14 mouse cellular contexts compared by ENCODE assay signal in the genomic region with DNA sequence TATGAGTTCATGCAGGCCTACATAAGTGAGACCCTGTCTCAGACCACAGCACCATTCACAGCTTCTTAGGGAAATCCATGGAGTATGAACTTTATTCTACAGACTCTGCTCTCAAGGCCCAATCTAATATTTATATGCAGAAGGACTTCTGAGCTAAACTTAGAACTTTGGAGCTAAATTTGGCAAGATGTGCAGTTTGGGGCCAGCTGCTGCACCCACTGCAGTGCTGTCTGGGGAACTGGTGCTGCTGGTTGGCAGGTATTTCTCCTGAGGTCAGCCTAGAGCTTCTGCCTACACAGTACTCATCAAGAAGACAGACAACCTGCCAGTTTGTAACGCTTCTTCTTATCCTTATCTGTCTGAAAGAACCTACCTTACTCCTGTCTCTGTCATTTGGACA. TPM values are rescaled to one million over a fixed set of nuclear protein-coding genes. Genes with fewer than 3 reads are reported as not detected.
A peak's percentile ranks its signal among the peaks of the same experiment; 100 is the strongest.
DNase-seq lines count a peak whose midpoint lies in the region; ATAC-seq and TF ChIP-seq lines count a peak whose summit lies in the region.
"Had no signal": no experiment of that assay in that cellular context is flagged by ENCODE, and none has a peak within 500 bp of the region (broad histone marks: within the 10 kb centered on the region; RNA-seq: fewer than 3 reads in every experiment).

No protein-coding gene starts in this region.

- no peak for ATAC-seq in hindbrain, embryonic 12.5 days (ENCODE audit: low FRiP score)
- ATAC-seq in lung, postnatal 0 days = no peak
- ATAC-seq in heart, embryonic 12.5 days (ENCODE audit: insufficient number of reproducible peaks, low FRiP score) = no peak
- ATAC-seq in stomach, embryonic 14.5 days (ENCODE audit: insufficient number of reproducible peaks, insufficient read depth, low FRiP score, low read depth) = no peak
- ATAC-seq: CD4-positive, CD25-positive, alpha-beta regulatory T cell, adult 4 months had no signal

- no peak for TF ChIP-seq CTCF in lung, postnatal 0 days (IDR thresholded peaks at IDR 0.05)

- 0 out of 2 replicates have a peak, but pooled peaks cover 4% of the 10 kb centered on the region for H3K36me3 ChIP-seq in hindbrain, embryonic 10.5 days
- no peaks in the 10 kb centered on the region for H3K36me3 ChIP-seq in hindbrain, embryonic 12.5 days
- H3K36me3 ChIP-seq in lung, postnatal 0 days (ENCODE audit: insufficient read depth, low read length) = no peaks in the 10 kb centered on the region
- H3K36me3 ChIP-seq in heart, embryonic 12.5 days = peaks cover 9% of the 10 kb centered on the region; the same call in 1 of the 2 replicates
- no peaks in the 10 kb centered on the region for H3K36me3 ChIP-seq in stomach, embryonic 14.5 days (ENCODE audit: control insufficient read depth, insufficient read depth, low read length)

- 86% methylated on average over 1 of the region's 1 CpGs for WGBS in hindbrain, embryonic 10.5 days
- WGBS in hindbrain, embryonic 12.5 days = 100% methylated on average over 1 of the region's 1 CpGs
- 86% methylated on average over 1 of the region's 1 CpGs for WGBS in lung, postnatal 0 days
- 32% methylated on average over 1 of the region's 1 CpGs for WGBS in heart, embryonic 12.5 days
- 61% methylated on average over 1 of the region's 1 CpGs for WGBS in stomach, embryonic 14.5 days

- H3K9me3 ChIP-seq in hindbrain, embryonic 10.5 days = no peaks in the 10 kb centered on the region
- H3K9me3 ChIP-seq in hindbrain, embryonic 12.5 days (replicated peaks) = no peaks in the 10 kb centered on the region
- no peaks in the 10 kb centered on the region for H3K9me3 ChIP-seq in lung, postnatal 0 days (ENCODE audit: low read length)
- no peaks in the 10 kb centered on the region for H3K9me3 ChIP-seq in heart, embryonic 12.5 days (replicated peaks)
- H3K9me3 ChIP-seq in stomach, embryonic 14.5 days (ENCODE audit: control insufficient read depth, low read depth, low read length) = no peaks in the 10 kb centered on the region
- H3K9me3 ChIP-seq: megakaryocyte, embryonic 14.5 days; neural tube, embryonic 13.5 days had no signal

- H3K27ac ChIP-seq in hindbrain, embryonic 10.5 days = peak overlapping the region; percentile 35; the same call in 1 of the 2 replicates
- H3K27ac ChIP-seq in hindbrain, embryonic 12.5 days = no peak overlapping the region
- 0 out of 2 replicates have a peak overlapping the region, but pooled peaks have one; percentile 8 for H3K27ac ChIP-seq in lung, postnatal 0 days (ENCODE audit: low read length)
- peak overlapping the region; percentile 60 for H3K27ac ChIP-seq in heart, embryonic 12.5 days (ENCODE audit: poor library complexity, severe bottlenecking)
- H3K27ac ChIP-seq in stomach, embryonic 14.5 days (ENCODE audit: low read length) = peak overlapping the region; percentile 66; the same call in 1 of the 2 replicates

- no peak for TF ChIP-seq EP300 in lung, postnatal 0 days (IDR thresholded peaks at IDR 0.05)

- H3K4me1 ChIP-seq in hindbrain, embryonic 10.5 days (replicated peaks) = peaks cover 23% of the 10 kb centered on the region
- peaks cover 11% of the 10 kb centered on the region for H3K4me1 ChIP-seq in hindbrain, embryonic 12.5 days
- no peaks in the 10 kb centered on the region for H3K4me1 ChIP-seq in lung, postnatal 0 days (ENCODE audit: insufficient read depth, low read depth, low read length)
- H3K4me1 ChIP-seq in heart, embryonic 12.5 days (replicated peaks) = peaks cover 28% of the 10 kb centered on the region
- H3K4me1 ChIP-seq in stomach, embryonic 14.5 days (ENCODE audit: control insufficient read depth, insufficient read depth, low read length) = peaks cover 3% of the 10 kb centered on the region

- H3K27me3 ChIP-seq in hindbrain, embryonic 10.5 days (ENCODE audit: insufficient read depth, poor library complexity, severe bottlenecking) = no peaks in the 10 kb centered on the region
- H3K27me3 ChIP-seq in hindbrain, embryonic 12.5 days = no peaks in the 10 kb centered on the region
- no peaks in the 10 kb centered on the region for H3K27me3 ChIP-seq in lung, postnatal 0 days (replicated peaks; ENCODE audit: insufficient read depth, low read length)
- H3K27me3 ChIP-seq in heart, embryonic 12.5 days (replicated peaks) = no peaks in the 10 kb centered on the region
- H3K27me3 ChIP-seq in stomach, embryonic 14.5 days (ENCODE audit: control insufficient read depth, insufficient read depth, low read length) = no peaks in the 10 kb centered on the region
- H3K27me3 ChIP-seq: megakaryocyte, embryonic 14.5 days; neural tube, embryonic 13.5 days had no signal

- no peak overlapping the region for H3K9ac ChIP-seq in hindbrain, embryonic 12.5 days
- no peak overlapping the region for H3K9ac ChIP-seq in lung, postnatal 0 days (replicated peaks; ENCODE audit: low read depth)
- no peak overlapping the region; the same call in 1 of the 2 replicates for H3K9ac ChIP-seq in heart, embryonic 12.5 days
- no peak overlapping the region for H3K9ac ChIP-seq in stomach, embryonic 14.5 days (replicated peaks; ENCODE audit: low read depth, low read length)
- H3K9ac ChIP-seq: neural tube, embryonic 13.5 days had no signal

- H3K4me2 ChIP-seq in hindbrain, embryonic 12.5 days (replicated peaks) = no peak overlapping the region
- no peak overlapping the region for H3K4me2 ChIP-seq in lung, postnatal 0 days (replicated peaks; ENCODE audit: low read depth, low read length)
- no peak overlapping the region for H3K4me2 ChIP-seq in heart, embryonic 12.5 days
- H3K4me2 ChIP-seq in stomach, embryonic 14.5 days (replicated peaks; ENCODE audit: low read depth, low read length) = no peak overlapping the region
- H3K4me2 ChIP-seq: neural tube, embryonic 13.5 days had no signal

- DNase-seq in hindbrain, embryonic 10.5 days (ENCODE audit: low spot score) = no peak
- DNase-seq in lung, postnatal 0 days (ENCODE audit: low spot score) = no peak
- no peak for DNase-seq in lung, postnatal 14 days
- DNase-seq in embryo, embryonic 10.5 days (ENCODE audit: low spot score) = no peak
- no peak for DNase-seq in right cerebral cortex, adult 18-20 months
- DNase-seq: right cerebral cortex, postnatal 25 days; thymus, adult 18-20 months had no signal

- H3K4me3 ChIP-seq in hindbrain, embryonic 10.5 days = no peak overlapping the region
- no peak overlapping the region for H3K4me3 ChIP-seq in hindbrain, embryonic 12.5 days
- no peak overlapping the region for H3K4me3 ChIP-seq in lung, postnatal 0 days (ENCODE audit: low read depth, low read length)
- H3K4me3 ChIP-seq in heart, embryonic 12.5 days = no peak overlapping the region
- no peak overlapping the region for H3K4me3 ChIP-seq in stomach, embryonic 14.5 days (ENCODE audit: low read depth, low read length)
- H3K4me3 ChIP-seq: erythroblast, embryonic 14.5 days; megakaryocyte, embryonic 14.5 days; neural tube, embryonic 13.5 days had no signal

RNA-seq across cellular contexts. Expression of a gene that starts 47.0 kb away (rescaled TPM):
- polyA plus RNA-seq in hindbrain, embryonic 10.5 days (2016; fragmentation: Nextera tagmentation; extraction: Ambion mirVana) = 31.0 and 35.5 TPM in 2 replicates
- polyA plus RNA-seq in hindbrain, embryonic 12.5 days (2016; fragmentation: Nextera tagmentation; extraction: Ambion mirVana) = 39.1 and 41.4 TPM in 2 replicates
- 21.1 and 23.9 TPM in 2 replicates for polyA plus RNA-seq in lung, postnatal 0 days (2015; fragmentation: Nextera tagmentation; extraction: Ambion mirVana)
- 35.8 and 36.6 TPM in 2 replicates for polyA plus RNA-seq in heart, embryonic 12.5 days (2016; fragmentation: Nextera tagmentation; extraction: Ambion mirVana)
- 34.9 and 37.3 TPM in 2 replicates for polyA plus RNA-seq in stomach, embryonic 14.5 days (2014; fragmentation: Nextera tagmentation; extraction: Ambion mirVana)

RNA-seq across cellular contexts. Expression of a gene that starts 56.9 kb away (rescaled TPM):
- polyA plus RNA-seq in hindbrain, embryonic 10.5 days (2016; fragmentation: Nextera tagmentation; extraction: Ambion mirVana) = 0.13 TPM in 1 of 2 replicates, not detected in the other
- not detected in 2 replicates for polyA plus RNA-seq in hindbrain, embryonic 12.5 days (2016; fragmentation: Nextera tagmentation; extraction: Ambion mirVana)
- polyA plus RNA-seq in lung, postnatal 0 days (2015; fragmentation: Nextera tagmentation; extraction: Ambion mirVana) = not detected in 2 replicates
- polyA plus RNA-seq in heart, embryonic 12.5 days (2016; fragmentation: Nextera tagmentation; extraction: Ambion mirVana) = not detected in 2 replicates
- 0.35 TPM in 1 of 2 replicates, not detected in the other for polyA plus RNA-seq in stomach, embryonic 14.5 days (2014; fragmentation: Nextera tagmentation; extraction: Ambion mirVana)
- polyA plus RNA-seq: CD4-positive, CD25-positive, alpha-beta regulatory T cell, adult 4 months; erythroblast, embryonic 14.5 days; neural tube, embryonic 13.5 days had no signal
